Mouse (Mus musculus) intestine, postnatal 0 days (tissue): ENCODE results near the gene AL731706.2. TPM values are rescaled to one million over a fixed set of nuclear protein-coding genes. Genes with fewer than 3 reads are reported as not detected.

Source experiments
- ATAC-seq: fragments of 200-750 bp; cut with Nextera tagmentation; 2 replicates; pipeline ENCODE4 v1.8.0; 2017; ENCODE audit warnings: mild to moderate bottlenecking, moderate TSS enrichment, moderate library complexity
- H3K27ac ChIP-seq: fragments of 300-500 bp; sonication (generic); 2 replicates; pipeline ENCODE4 v1.5.1; 2014; ENCODE audit warnings: mild to moderate bottlenecking, low read depth, low read length, moderate library complexity
- H3K27me3 ChIP-seq: fragments of 300-500 bp; sonication (generic); replicated peaks from 2 replicates; pipeline ENCODE4 v1.6.1; 2014; ENCODE audit warnings: low read length, mixed read lengths; ENCODE audit not compliant: control insufficient read depth, insufficient read depth
- H3K36me3 ChIP-seq: fragments of 300-500 bp; sonication (generic); 2 replicates; pipeline ENCODE4 v1.6.1; 2014; ENCODE audit warnings: mild to moderate bottlenecking, moderate library complexity; ENCODE audit not compliant: control insufficient read depth, insufficient read depth
- H3K4me1 ChIP-seq: fragments of 300-500 bp; sonication (generic); replicated peaks from 2 replicates; pipeline ENCODE4 v1.6.1; 2014; ENCODE audit warnings: antibody characterized with exemption, low read length, mixed read lengths; ENCODE audit not compliant: control insufficient read depth, insufficient read depth
- H3K4me2 ChIP-seq: fragments of 300-500 bp; sonication (generic); replicated peaks from 2 replicates; pipeline ENCODE4 v1.6.1; 2014; ENCODE audit warnings: low read depth, mild to moderate bottlenecking, moderate library complexity
- H3K4me3 ChIP-seq: fragments of 300-500 bp; sonication (generic); 2 replicates; pipeline ENCODE4 v1.5.1; 2014; ENCODE audit warnings: low read depth, low read length
- H3K9ac ChIP-seq: fragments of 300-500 bp; sonication (generic); 2 replicates; pipeline ENCODE4 v1.6.1; 2014; ENCODE audit warnings: mild to moderate bottlenecking, low read depth, low read length
- H3K9me3 ChIP-seq: fragments of 300-500 bp; sonication (generic); 2 replicates; pipeline ENCODE4 v1.6.1; 2016; ENCODE audit warnings: mixed run types; ENCODE audit not compliant: control insufficient read depth
- CTCF ChIP-seq: sonication (generic); IDR thresholded peaks from 2 replicates; pipeline ENCODE4 v1.5.1; 2016; ENCODE audit warnings: low read depth, mild to moderate bottlenecking, control low read depth, antibody characterized with exemption, moderate library complexity
- WGBS: fragments of 180-500 bp; shearing (Covaris S2); extraction: QIAGEN DNeasy Blood & Tissue Kit; methylation state at CpG from one replicate; pipeline ENCODE4 v1.1.7; 2014; 5-methylcytosine and 5-hydroxymethylcytosine counted together
- polyA plus RNA-seq: library from polyadenylated mRNA; unstranded; fragments of >200 nt; fragmentation: Nextera tagmentation; extraction: Ambion mirVana; gene quantifications from 2 replicates; pipeline ENCODE4 v1.2.1, GENCODE M21; 2015

The AL731706.2 gene
- 52.5 and 61.5 TPM in 2 replicates for polyA plus RNA-seq

DNA sequence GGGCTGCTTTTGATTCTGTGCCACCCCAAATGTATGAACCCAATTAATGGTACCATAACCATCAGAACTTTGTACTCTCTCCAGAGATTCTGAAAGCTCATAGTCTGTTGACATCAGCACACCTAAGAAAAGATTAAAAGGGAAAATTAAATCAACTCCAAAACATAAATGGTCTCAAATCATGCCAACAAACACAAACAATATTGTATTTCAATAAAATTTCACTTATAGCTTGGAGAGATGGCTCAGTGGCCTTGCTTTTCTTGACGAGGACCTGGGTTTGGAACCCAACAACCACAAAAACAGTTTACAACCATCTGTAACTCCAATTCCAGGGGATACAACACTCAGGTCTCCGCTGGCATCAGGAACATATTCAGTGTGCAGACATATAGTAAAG, at the start of gene AL731706.2:
Gene AL731706.2 (minus strand): TSS at position 101 of the 400 bp plus-strand sequence.
- Histone ChIP-seq H3K9ac (no peak within 1 kb of the TSS), H3K9me3 (no peaks in the 10 kb centered on the region), H3K4me2 (no peak within 1 kb of the TSS), H3K4me3 (no peak within 1 kb of the TSS), H3K27me3 (no peaks in the 10 kb centered on the region), H3K27ac (no peak within 1 kb of the TSS), H3K36me3 (peaks cover 37% of the 10 kb centered on the region), H3K4me1 (no peaks in the 10 kb centered on the region)
- 93% methylated on average over 2 of the region's 2 CpGs for WGBS
- no peak for TF ChIP-seq CTCF
- no peak for ATAC-seq

DNA sequence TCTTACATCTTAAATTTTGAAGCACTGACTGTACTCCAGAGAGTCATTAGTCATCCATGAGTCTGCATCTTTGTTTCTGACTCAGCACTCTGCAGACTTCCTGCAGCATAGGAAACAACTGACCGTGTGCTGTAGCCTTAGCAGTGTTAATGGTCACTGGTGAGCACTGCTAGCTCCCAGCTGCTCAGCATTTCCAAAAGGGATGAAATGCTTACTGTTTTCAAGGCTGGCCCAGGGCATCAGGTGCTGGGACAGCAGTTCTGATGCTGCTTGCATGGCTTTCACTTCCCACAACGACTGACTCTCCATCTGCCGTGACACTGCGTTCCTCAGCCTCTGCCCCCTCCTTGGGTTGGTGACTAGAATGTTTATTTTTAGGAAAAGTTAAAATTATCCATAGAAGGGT, 35.5 kb upstream of the AL731706.2 start:
- no peak for TF ChIP-seq CTCF
- no peaks in the 10 kb centered on the region for H3K9me3 ChIP-seq
- H3K36me3 ChIP-seq = no peaks in the 10 kb centered on the region
- no peak overlapping the region for H3K4me3 ChIP-seq
- H3K4me2 ChIP-seq = peak overlapping the region; percentile 43; the same call in 1 of the 2 replicates
- peak; percentile 94 for ATAC-seq
- peaks cover 3% of the 10 kb centered on the region for H3K4me1 ChIP-seq
- WGBS = 29% methylated on average over 4 of the region's 4 CpGs
- 0 out of 2 replicates have a peak overlapping the region, but pooled peaks have one; percentile 16 for H3K27ac ChIP-seq
- no peak overlapping the region for H3K9ac ChIP-seq
- H3K27me3 ChIP-seq = no peaks in the 10 kb centered on the region

DNA sequence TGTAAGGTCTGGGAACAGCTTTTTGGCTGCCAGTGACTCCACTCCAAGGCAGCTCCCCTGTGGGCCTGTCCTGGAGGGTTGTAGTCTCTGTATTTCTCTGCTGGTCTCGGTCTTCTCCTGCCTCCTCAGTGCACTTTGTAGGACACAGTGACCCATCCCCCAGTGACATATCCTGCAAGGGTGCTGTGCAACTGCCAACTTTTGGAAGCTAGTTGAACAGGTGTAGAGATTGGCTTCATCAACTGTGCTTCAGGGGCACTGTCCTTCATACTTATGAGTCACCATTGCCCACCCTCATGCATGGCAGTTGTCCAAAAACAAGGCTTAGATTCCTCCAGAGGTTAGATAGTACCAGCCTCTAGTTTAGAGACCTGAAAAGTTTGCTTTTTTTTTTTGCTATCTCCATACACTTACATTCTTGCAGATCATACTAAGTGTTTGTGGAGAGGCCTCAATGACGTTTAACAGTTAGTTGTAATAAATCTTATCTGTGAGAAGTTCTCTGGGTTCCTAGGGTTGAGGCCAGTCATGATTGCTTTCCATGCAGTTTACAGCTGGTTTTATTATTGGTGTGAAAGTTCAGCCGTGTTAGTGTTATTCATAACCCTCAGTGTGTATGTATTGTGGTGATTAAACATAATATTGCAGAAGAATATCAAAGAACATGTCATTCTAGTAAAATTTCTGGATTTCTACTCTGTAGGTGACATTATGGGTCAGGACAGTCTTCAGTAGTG, 34.9 kb upstream of the AL731706.2 start:
- no peak overlapping the region for H3K4me2 ChIP-seq
- ATAC-seq = peak; percentile 94
- WGBS = 32% methylated on average over 3 of the region's 3 CpGs
- no peaks in the 10 kb centered on the region for H3K9me3 ChIP-seq
- TF ChIP-seq CTCF = no peak
- no peaks in the 10 kb centered on the region for H3K27me3 ChIP-seq
- no peaks in the 10 kb centered on the region for H3K36me3 ChIP-seq
- no peak overlapping the region for H3K9ac ChIP-seq
- no peak overlapping the region for H3K4me3 ChIP-seq
- peaks cover 3% of the 10 kb centered on the region for H3K4me1 ChIP-seq
- H3K27ac ChIP-seq = peak overlapping the region; percentile 37; the same call in 1 of the 2 replicates

DNA sequence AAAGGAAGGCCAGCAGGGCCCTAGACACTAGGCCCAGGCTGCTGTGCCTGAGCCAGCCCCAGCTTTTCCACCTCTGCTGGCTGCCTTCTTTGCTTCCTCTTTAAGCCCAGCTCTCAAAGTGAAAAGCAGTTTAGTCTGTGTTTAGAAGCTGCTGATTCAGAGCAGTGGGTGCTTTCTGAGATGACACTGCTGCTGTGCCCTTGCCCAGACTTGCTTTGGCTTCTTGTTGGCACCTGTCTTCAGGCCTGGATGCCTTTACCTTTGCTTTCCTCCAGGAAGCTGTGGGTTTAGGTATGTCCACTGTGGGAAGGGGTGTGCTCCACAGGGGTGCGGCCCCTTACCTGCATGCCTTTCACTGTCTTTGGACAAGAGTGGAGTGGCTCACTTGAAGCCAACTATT, 34.0 kb upstream of the AL731706.2 start:
- Histone ChIP-seq H3K27ac (no peak overlapping the region), H3K9me3 (no peaks in the 10 kb centered on the region), H3K9ac (no peak overlapping the region), H3K27me3 (no peaks in the 10 kb centered on the region), H3K36me3 (no peaks in the 10 kb centered on the region), H3K4me2 (no peak overlapping the region), H3K4me1 (peaks cover 3% of the 10 kb centered on the region), H3K4me3 (no peak overlapping the region)
- no peak for ATAC-seq
- 93% methylated on average over 1 of the region's 1 CpGs for WGBS
- TF ChIP-seq CTCF = no peak

DNA sequence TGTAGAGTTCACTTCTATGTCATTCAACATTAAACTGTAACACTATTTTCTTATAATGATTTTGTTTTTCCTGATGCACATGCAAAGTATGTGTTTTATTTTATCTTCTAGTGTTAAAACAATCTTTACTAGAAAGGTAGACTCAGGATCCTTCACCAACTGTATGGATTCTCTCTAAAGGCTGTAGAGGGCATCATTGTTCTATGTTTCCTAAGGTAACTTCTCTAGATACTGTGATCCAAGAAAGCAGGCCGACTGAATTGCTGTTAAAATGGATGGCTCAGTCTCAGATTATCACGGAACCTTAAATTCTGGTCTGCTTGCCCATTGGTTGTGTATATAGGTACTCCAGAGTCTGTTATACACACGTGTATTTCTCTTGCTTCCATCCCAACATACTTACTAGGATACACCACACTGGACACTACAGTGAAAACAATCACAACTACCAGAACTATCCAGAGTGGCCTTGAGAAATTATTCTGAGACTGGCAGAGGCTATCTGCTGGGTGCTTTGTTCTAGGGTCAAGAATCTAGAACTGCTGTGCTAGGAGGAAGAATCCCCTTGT, 28.9 kb upstream of the AL731706.2 start:
- Histone ChIP-seq H3K9me3 (no peaks in the 10 kb centered on the region), H3K4me2 (no peak overlapping the region), H3K27me3 (no peaks in the 10 kb centered on the region), H3K4me3 (no peak overlapping the region), H3K27ac (no peak overlapping the region), H3K9ac (no peak overlapping the region), H3K36me3 (no peaks in the 10 kb centered on the region), H3K4me1 (no peaks in the 10 kb centered on the region)
- WGBS = 46% methylated on average over 3 of the region's 3 CpGs
- peak; percentile 73 for TF ChIP-seq CTCF
- ATAC-seq = peak; percentile 42

DNA sequence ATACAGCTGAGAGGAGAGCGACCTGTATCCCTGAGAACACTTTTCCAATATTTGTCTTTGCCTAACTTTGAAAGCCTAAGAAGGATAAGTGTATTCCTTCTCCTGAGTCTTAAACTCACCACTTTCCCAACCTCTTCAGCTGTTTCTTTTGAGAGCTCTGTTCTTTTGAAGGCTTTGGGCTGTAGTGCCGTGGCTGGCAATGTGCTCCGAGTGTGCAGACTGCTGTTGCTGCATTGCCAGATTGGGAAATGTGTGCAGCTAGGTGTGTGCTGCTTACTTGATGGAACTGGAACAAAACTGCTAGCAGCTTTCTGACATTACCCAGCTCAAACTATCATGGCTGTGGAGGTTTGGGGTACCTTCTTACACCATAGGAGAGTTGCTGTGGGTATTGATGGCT, 27.5 kb upstream of the AL731706.2 start:
- no peaks in the 10 kb centered on the region for H3K27me3 ChIP-seq
- no peaks in the 10 kb centered on the region for H3K4me1 ChIP-seq
- H3K36me3 ChIP-seq = no peaks in the 10 kb centered on the region
- H3K27ac ChIP-seq = no peak overlapping the region
- ATAC-seq = no peak
- no peak for TF ChIP-seq CTCF
- no peaks in the 10 kb centered on the region for H3K9me3 ChIP-seq
- no peak overlapping the region for H3K4me3 ChIP-seq
- WGBS = 74% methylated on average over 3 of the region's 3 CpGs
- H3K9ac ChIP-seq = no peak overlapping the region
- H3K4me2 ChIP-seq = no peak overlapping the region
